Mouse (Mus musculus) liver, postnatal 0 days (tissue): ENCODE data around the gene AI661453. TPM values are rescaled to one million over a fixed set of nuclear protein-coding genes. Genes with fewer than 3 reads are reported as not detected.

Experiments
- ATAC-seq: fragments of 200-750 bp; cut with Nextera tagmentation; 2 replicates; pipeline ENCODE4 v1.8.0; 2017; ENCODE audit warnings: mild to moderate bottlenecking, moderate library complexity
- DNase-seq: peaks from one replicate; pipeline ENCODE4 v3.0.0-alpha.2; 2016
- H3K27ac ChIP-seq: fragments of 300-500 bp; sonication (generic); 2 replicates; pipeline ENCODE4 v1.5.1; 2014; ENCODE audit warnings: antibody characterized with exemption, moderate library complexity, mild to moderate bottlenecking, low read depth
- H3K27me3 ChIP-seq: fragments of 300-500 bp; sonication (generic); 2 replicates; pipeline ENCODE4 v1.6.1; 2014; ENCODE audit warnings: low read length, control low read depth, mixed read lengths; ENCODE audit not compliant: insufficient read depth
- H3K36me3 ChIP-seq: fragments of 300-500 bp; sonication (generic); replicated peaks from 2 replicates; pipeline ENCODE4 v1.6.1; 2014; ENCODE audit warnings: mild to moderate bottlenecking, control low read depth, low read length, moderate library complexity, mixed read lengths; ENCODE audit not compliant: insufficient read depth
- H3K4me1 ChIP-seq: fragments of 300-500 bp; sonication (generic); 2 replicates; pipeline ENCODE4 v1.6.1; 2014; ENCODE audit warnings: antibody characterized with exemption, mild to moderate bottlenecking, control low read depth; ENCODE audit not compliant: insufficient read depth
- H3K4me2 ChIP-seq: fragments of 300-500 bp; sonication (generic); 2 replicates; pipeline ENCODE4 v1.6.1; 2014; ENCODE audit warnings: low read depth, mild to moderate bottlenecking, low read length, moderate library complexity, mixed read lengths
- H3K4me3 ChIP-seq: fragments of 300-500 bp; sonication (generic); 2 replicates; pipeline ENCODE4 v1.5.1; 2014; ENCODE audit warnings: low read depth, low read length
- H3K9ac ChIP-seq: fragments of 300-500 bp; sonication (generic); replicated peaks from 2 replicates; pipeline ENCODE4 v1.6.1; 2014; ENCODE audit warnings: mild to moderate bottlenecking, moderate library complexity
- H3K9me3 ChIP-seq: fragments of 300-500 bp; sonication (generic); 2 replicates; pipeline ENCODE4 v1.6.1; 2016; ENCODE audit warnings: mild to moderate bottlenecking, control low read depth, low read length, mixed read lengths
- CTCF ChIP-seq: sonication (generic); IDR thresholded peaks from 2 replicates; pipeline ENCODE4 v1.5.1; 2016; ENCODE audit warnings: antibody characterized with exemption, low read depth
- EP300 ChIP-seq: IDR thresholded peaks from 2 replicates; pipeline ENCODE4 v1.6.1; 2016; ENCODE audit warnings: antibody characterized with exemption, low read depth, mild to moderate bottlenecking
- WGBS: fragments of 180-500 bp; shearing (Covaris S2); extraction: QIAGEN DNeasy Blood & Tissue Kit; methylation state at CpG from one replicate; pipeline ENCODE4 v1.1.7; 2014; ENCODE audit not compliant: insufficient replicate concordance; 5-methylcytosine and 5-hydroxymethylcytosine counted together
- polyA plus RNA-seq: library from polyadenylated mRNA; unstranded; fragments of >200 nt; fragmentation: Nextera tagmentation; extraction: Ambion mirVana; gene quantifications from 2 replicates; pipeline ENCODE4 v1.2.1, GENCODE M21; 2015

AI661453 gene
- polyA plus RNA-seq, result 1.0 and 1.6 TPM in 2 replicates

DNA sequence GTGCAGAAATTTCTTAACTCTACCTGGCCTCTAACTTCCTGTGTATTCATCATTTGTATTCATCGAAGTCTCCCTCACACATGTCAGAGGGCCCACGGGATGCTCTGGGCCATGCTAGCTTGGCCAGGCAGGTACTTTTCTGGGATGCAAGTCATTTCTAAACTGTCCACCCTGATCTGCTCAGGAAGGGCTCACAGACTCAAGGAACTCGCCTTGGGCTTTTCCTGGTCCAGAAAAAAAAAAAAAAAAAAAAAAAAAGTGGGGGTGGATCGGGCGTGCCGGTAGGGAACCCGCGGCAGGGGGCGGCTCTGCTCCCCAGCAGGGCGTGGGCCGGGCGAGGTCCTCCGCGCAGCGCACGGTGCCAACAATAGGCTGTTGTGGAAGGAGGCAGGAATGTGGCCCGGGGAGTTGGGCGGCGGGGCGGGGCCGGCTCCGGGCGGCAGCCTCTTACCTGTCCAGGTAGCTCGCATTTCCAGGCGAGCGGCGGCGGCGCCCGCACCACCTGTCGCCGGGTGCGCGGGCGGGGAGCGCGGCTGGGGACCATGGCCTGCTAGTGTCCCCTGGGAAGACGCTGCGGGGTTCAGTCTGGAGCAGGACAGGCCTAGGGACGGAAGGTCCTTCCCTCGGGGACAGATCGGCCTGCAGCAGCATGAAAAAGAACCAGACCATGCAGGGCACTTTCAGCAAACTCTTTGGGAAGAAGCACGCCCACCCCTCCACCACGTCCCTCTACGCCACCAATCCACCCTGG lies at the start of gene AI661453:
TSS of gene AI661453 (plus strand) at position 460 of the 751 bp plus-strand sequence.
- peak within 1 kb of the TSS; percentile 62 for H3K4me3 ChIP-seq
- no peaks in the 10 kb centered on the region for H3K36me3 ChIP-seq
- H3K4me1 ChIP-seq, result peaks cover 45% of the 10 kb centered on the region
- DNase-seq, result peak; percentile 55
- no peaks in the 10 kb centered on the region for H3K27me3 ChIP-seq
- H3K9ac ChIP-seq, result peak within 1 kb of the TSS; percentile 70
- no peaks in the 10 kb centered on the region for H3K9me3 ChIP-seq
- H3K4me2 ChIP-seq, result peak within 1 kb of the TSS; percentile 88
- TF ChIP-seq EP300, result no peak
- TF ChIP-seq CTCF, result no peak
- 2% methylated on average over 45 of the region's 45 CpGs for WGBS
- peak; percentile 22; the same call in 1 of the 2 replicates for ATAC-seq
- peak within 1 kb of the TSS; percentile 79 for H3K27ac ChIP-seq

- H3K27me3 ChIP-seq, result no peaks in the 10 kb centered on the region
- no peak overlapping the region for H3K4me2 ChIP-seq
- 61% methylated on average over 4 of the region's 4 CpGs for whole genome bisulfite sequencing
- H3K9ac ChIP-seq, result no peak overlapping the region
- H3K36me3 ChIP-seq, result no peaks in the 10 kb centered on the region
- no peak overlapping the region for H3K4me3 ChIP-seq
- no peak for TF ChIP-seq EP300
- TF ChIP-seq CTCF, result peak; percentile 89
- no peaks in the 10 kb centered on the region for H3K9me3 ChIP-seq
- no peaks in the 10 kb centered on the region for H3K4me1 ChIP-seq
- DNase-seq, result peak; percentile 78
- no peak for ATAC-seq
- H3K27ac ChIP-seq, result no peak overlapping the region
Measured at GRCm38 (mm10) chr17:47386649-47387048, 49.8 kb upstream of the AI661453 start.

DNA sequence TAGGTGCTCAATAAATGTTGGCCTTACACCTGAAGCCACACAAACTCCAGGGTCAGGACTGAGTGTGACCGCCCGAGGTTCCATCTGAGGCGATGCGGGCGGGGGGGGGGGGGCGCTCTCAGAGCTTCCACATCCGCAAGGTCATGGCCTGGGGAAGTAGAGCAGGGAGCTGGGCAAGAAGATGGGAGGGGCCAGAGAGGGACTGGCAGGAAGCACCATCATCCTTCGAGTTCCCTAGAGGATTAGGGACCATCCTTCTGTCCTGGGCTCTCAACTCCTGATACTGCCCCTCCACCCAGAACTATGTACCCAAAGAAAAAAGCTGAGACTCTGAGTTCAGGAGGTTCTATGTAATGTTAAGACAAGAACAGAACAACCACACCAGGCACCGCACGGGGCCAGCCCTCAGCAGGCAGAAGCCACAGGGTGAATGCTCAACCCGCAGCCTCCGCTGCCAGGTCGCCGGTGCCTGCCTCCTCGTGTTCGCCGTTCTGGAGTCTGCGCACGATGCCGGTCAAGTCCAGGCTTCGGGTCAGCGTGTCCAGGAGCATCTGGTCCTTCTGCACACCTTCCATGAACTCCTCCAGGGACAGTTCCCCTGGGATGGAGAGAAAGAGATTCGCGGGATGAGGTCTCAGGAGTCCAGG lies 42.1 kb upstream of the AI661453 start:
- ATAC-seq (no peak), DNase-seq (no peak)
- no peak overlapping the region for H3K27ac ChIP-seq
- no peaks in the 10 kb centered on the region; the same call in 1 of the 2 replicates for H3K27me3 ChIP-seq
- H3K9me3 ChIP-seq, result no peaks in the 10 kb centered on the region
- TF ChIP-seq CTCF, result no peak
- no peak for TF ChIP-seq EP300
- 11% methylated on average over 24 of the region's 24 CpGs for WGBS
- H3K4me1 ChIP-seq, result peaks cover 12% of the 10 kb centered on the region
- no peaks in the 10 kb centered on the region for H3K36me3 ChIP-seq
- peak overlapping the region; percentile 5; the same call in 1 of the 2 replicates for H3K9ac ChIP-seq
- H3K4me3 ChIP-seq, result peak overlapping the region; percentile 41
- H3K4me2 ChIP-seq, result peak overlapping the region; percentile 70

- Histone ChIP-seq H3K4me1 (peaks cover 12% of the 10 kb centered on the region), H3K9me3 (no peaks in the 10 kb centered on the region), H3K4me2 (peak overlapping the region; percentile 70), H3K4me3 (peak overlapping the region; percentile 41), H3K36me3 (no peaks in the 10 kb centered on the region), H3K27me3 (no peaks in the 10 kb centered on the region; the same call in 1 of the 2 replicates), H3K9ac (peak overlapping the region; percentile 31), H3K27ac (no peak overlapping the region)
- DNase-seq, result peak; percentile 83
- 1% methylated on average over 17 of the region's 20 CpGs for WGBS
- peak; percentile 93 for ATAC-seq
- TF ChIP-seq CTCF (no peak), EP300 (no peak)
Measured at GRCm38 (mm10) chr17:47395376-47395913, 41.0 kb upstream of the AI661453 start.

DNA sequence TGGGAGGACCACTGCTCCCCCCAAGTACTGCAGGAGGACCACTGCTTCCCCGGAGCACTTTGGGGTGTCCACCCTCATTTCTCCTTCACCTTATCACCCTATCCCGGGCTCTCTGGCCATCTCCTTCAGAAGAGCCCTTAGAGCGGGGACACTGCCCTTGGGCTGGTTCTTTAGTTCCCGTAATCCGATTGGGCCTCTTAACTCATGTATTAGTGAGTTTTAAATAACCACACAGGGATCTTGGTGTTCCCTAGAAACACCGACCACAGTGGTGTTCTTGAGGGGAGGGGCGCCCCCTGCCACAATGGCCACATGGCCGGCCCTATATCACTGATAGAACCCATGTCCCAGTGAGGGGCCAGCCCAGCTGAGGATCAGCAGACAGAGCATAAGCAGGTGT lies 37.3 kb upstream of the AI661453 start:
- Histone ChIP-seq H3K36me3 (no peaks in the 10 kb centered on the region), H3K4me2 (no peak overlapping the region), H3K4me3 (no peak overlapping the region), H3K4me1 (peaks cover 12% of the 10 kb centered on the region), H3K9me3 (no peaks in the 10 kb centered on the region), H3K27me3 (no peaks in the 10 kb centered on the region; the same call in 1 of the 2 replicates), H3K9ac (no peak overlapping the region), H3K27ac (no peak overlapping the region)
- no peak for TF ChIP-seq CTCF
- no peak for TF ChIP-seq EP300
- DNase-seq, result no peak
- no peak for ATAC-seq
- WGBS, result 62% methylated on average over 8 of the region's 8 CpGs

DNA sequence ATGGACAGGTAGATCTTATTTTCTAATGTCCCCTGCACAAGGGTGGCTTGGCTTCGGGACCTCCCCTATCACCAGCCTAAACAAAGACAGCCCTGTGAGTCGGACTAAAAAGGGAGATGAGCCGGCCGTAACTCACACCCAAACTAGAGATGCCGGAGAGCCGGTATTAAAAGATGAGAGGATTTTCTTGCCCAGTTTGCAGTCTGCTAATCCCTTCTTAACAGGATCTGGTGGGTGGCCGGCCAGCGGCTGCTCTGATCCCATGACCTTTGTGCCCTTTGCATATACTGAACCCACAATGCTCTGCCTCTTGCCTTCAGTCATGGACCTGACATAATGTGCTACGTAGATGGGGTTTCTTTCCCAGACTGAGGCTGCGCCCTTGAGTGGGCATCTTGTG lies 36.0 kb upstream of the AI661453 start, which contains the start of gene Guca1a:
TSS of gene Guca1a (minus strand) at position 134 of the 400 bp plus-strand sequence.
- Histone ChIP-seq H3K27me3 (no peaks in the 10 kb centered on the region; the same call in 1 of the 2 replicates), H3K36me3 (no peaks in the 10 kb centered on the region), H3K4me1 (peaks cover 3% of the 10 kb centered on the region; the same call in 1 of the 2 replicates), H3K9ac (no peak within 1 kb of the TSS), H3K27ac (no peak within 1 kb of the TSS), H3K9me3 (no peaks in the 10 kb centered on the region), H3K4me3 (no peak within 1 kb of the TSS), H3K4me2 (no peak within 1 kb of the TSS)
- WGBS, result 67% methylated on average over 10 of the region's 10 CpGs
- no peak for DNase-seq
- no peak for ATAC-seq
- no peak for TF ChIP-seq CTCF
